Mouse (Mus musculus) limb, embryonic 12.5 days (tissue): Measurements from ENCODE around the gene Spata22. TPM values are rescaled to one million over a fixed set of nuclear protein-coding genes. Genes with fewer than 3 reads are reported as not detected.

Source experiments
- ATAC-seq: fragments of 200-750 bp; cut with Nextera tagmentation; 2 replicates; pipeline ENCODE4 v1.8.0; 2017; ENCODE audit warnings: low read depth, moderate TSS enrichment; ENCODE audit not compliant: insufficient number of reproducible peaks, insufficient read depth, low FRiP score, low TSS enrichment
- H3K27ac ChIP-seq: fragments of 300-500 bp; sonication (generic); 2 replicates; pipeline ENCODE4 v1.5.1; 2016; ENCODE audit warnings: mild to moderate bottlenecking, moderate library complexity
- H3K27me3 ChIP-seq: fragments of 300-500 bp; sonication (generic); 2 replicates; pipeline ENCODE4 v1.6.1; 2016; ENCODE audit warnings: mild to moderate bottlenecking, moderate library complexity
- H3K36me3 ChIP-seq: fragments of 300-500 bp; sonication (generic); 2 replicates; pipeline ENCODE4 v1.6.1; 2016; ENCODE audit warnings: mild to moderate bottlenecking, moderate library complexity
- H3K4me1 ChIP-seq: fragments of 300-500 bp; sonication (generic); replicated peaks from 2 replicates; pipeline ENCODE4 v1.6.1; 2016
- H3K4me2 ChIP-seq: fragments of 300-500 bp; sonication (generic); 2 replicates; pipeline ENCODE4 v1.6.1; 2016; ENCODE audit warnings: mild to moderate bottlenecking, moderate library complexity
- H3K4me3 ChIP-seq: fragments of 300-500 bp; sonication (generic); replicated peaks from 2 replicates; pipeline ENCODE4 v1.5.1; 2016; ENCODE audit warnings: mild to moderate bottlenecking
- H3K9ac ChIP-seq: fragments of 300-500 bp; sonication (generic); replicated peaks from 2 replicates; pipeline ENCODE4 v1.6.1; 2016; ENCODE audit warnings: mild to moderate bottlenecking, moderate library complexity
- H3K9me3 ChIP-seq: fragments of 300-500 bp; sonication (generic); 2 replicates; pipeline ENCODE4 v1.6.1; 2016; ENCODE audit warnings: mild to moderate bottlenecking, moderate library complexity
- WGBS: fragments of 180-500 bp; shearing (Covaris S2); methylation state at CpG from one replicate; pipeline ENCODE4 v1.1.7; 2016; 5-methylcytosine and 5-hydroxymethylcytosine counted together
- polyA plus RNA-seq: library from polyadenylated mRNA; unstranded; fragments of >200 nt; fragmentation: Nextera tagmentation; extraction: Ambion mirVana; gene quantifications from 2 replicates; pipeline ENCODE4 v1.2.1, GENCODE M21; 2016

Spata22 gene
- polyA plus RNA-seq, 1 experiment from 2014 or later, result not detected

- Histone ChIP-seq H3K9ac (no peak overlapping the region), H3K9me3 (no peaks in the 10 kb centered on the region), H3K4me1 (no peaks in the 10 kb centered on the region), H3K4me3 (no peak overlapping the region), H3K27me3 (no peaks in the 10 kb centered on the region), H3K36me3 (no peaks in the 10 kb centered on the region), H3K27ac (no peak overlapping the region), H3K4me2 (no peak overlapping the region)
- no peak for ATAC-seq
- 70% methylated on average over 9 of the region's 9 CpGs for WGBS
These were observed 5.4 kb upstream of the Spata22 start for GRCm38 (mm10) chr11:73323906-73324830.

- peak overlapping the region; percentile 35 for H3K4me2 ChIP-seq
- no peaks in the 10 kb centered on the region for H3K4me1 ChIP-seq
- H3K27me3 ChIP-seq, result no peaks in the 10 kb centered on the region
- H3K36me3 ChIP-seq, result no peaks in the 10 kb centered on the region
- WGBS, result 31% methylated on average over 12 of the region's 12 CpGs
- no peaks in the 10 kb centered on the region for H3K9me3 ChIP-seq
- H3K4me3 ChIP-seq, result no peak overlapping the region
- no peak overlapping the region for H3K27ac ChIP-seq
- no peak for ATAC-seq
- no peak overlapping the region for H3K9ac ChIP-seq
These were observed 3.1 kb upstream of the Spata22 start for GRCm38 (mm10) chr11:73326485-73326886.

GRCm38 (mm10) chr11:73327361-73327760 lies 2.2 kb upstream of the Spata22 start:
- Histone ChIP-seq H3K4me3 (no peak overlapping the region), H3K9ac (no peak overlapping the region), H3K9me3 (no peaks in the 10 kb centered on the region), H3K27ac (no peak overlapping the region), H3K4me2 (no peak overlapping the region), H3K4me1 (no peaks in the 10 kb centered on the region), H3K27me3 (no peaks in the 10 kb centered on the region), H3K36me3 (no peaks in the 10 kb centered on the region)
- ATAC-seq, result no peak
- 73% methylated on average over 4 of the region's 4 CpGs for WGBS

GRCm38 (mm10) chr11:73333357-73333756 lies 3.8 kb downstream of the Spata22 start:
- ATAC-seq, result no peak

GRCm38 (mm10) chr11:73336919-73337318 lies 7.4 kb downstream of the Spata22 start:
- Histone ChIP-seq H3K27ac (no peak overlapping the region), H3K4me2 (no peak overlapping the region), H3K9ac (no peak overlapping the region), H3K36me3 (no peaks in the 10 kb centered on the region), H3K4me1 (no peaks in the 10 kb centered on the region), H3K9me3 (no peaks in the 10 kb centered on the region), H3K4me3 (no peak overlapping the region), H3K27me3 (no peaks in the 10 kb centered on the region)
- 73% methylated on average over 4 of the region's 4 CpGs for WGBS
- no peak for ATAC-seq

More at GRCm38 (mm10) chr11:73333357-73333756, 3.8 kb downstream of the Spata22 start:
- 72% methylated on average over 2 of the region's 2 CpGs for WGBS
- Histone ChIP-seq H3K27ac (no peak overlapping the region), H3K4me2 (no peak overlapping the region), H3K4me1 (no peaks in the 10 kb centered on the region), H3K36me3 (no peaks in the 10 kb centered on the region), H3K4me3 (no peak overlapping the region), H3K27me3 (no peaks in the 10 kb centered on the region), H3K9me3 (no peaks in the 10 kb centered on the region), H3K9ac (no peak overlapping the region)

GRCm38 (mm10) chr11:73350483-73350882 lies 20.9 kb downstream of the Spata22 start, which contains the start of gene Olfr20:
Gene Olfr20 (plus strand): TSS chr11:73350783.
- 58% methylated on average over 3 of the region's 3 CpGs for WGBS
- Histone ChIP-seq H3K27ac (no peak within 1 kb of the TSS), H3K36me3 (no peaks in the 10 kb centered on the region), H3K4me1 (no peaks in the 10 kb centered on the region), H3K4me2 (no peak within 1 kb of the TSS), H3K4me3 (no peak within 1 kb of the TSS), H3K27me3 (no peaks in the 10 kb centered on the region), H3K9ac (no peak within 1 kb of the TSS), H3K9me3 (no peaks in the 10 kb centered on the region)
- ATAC-seq, result no peak

GRCm38 (mm10) chr11:73370946-73371345 lies 41.4 kb downstream of the Spata22 start, which contains the start of gene Olfr376:
Gene Olfr376 (plus strand): TSS chr11:73371246.
- no peak within 1 kb of the TSS for H3K4me2 ChIP-seq
- no peaks in the 10 kb centered on the region for H3K36me3 ChIP-seq
- H3K9me3 ChIP-seq, result no peaks in the 10 kb centered on the region
- WGBS, result 75% methylated on average over 2 of the region's 2 CpGs
- no peak for ATAC-seq
- H3K9ac ChIP-seq, result no peak within 1 kb of the TSS
- H3K27me3 ChIP-seq, result no peaks in the 10 kb centered on the region
- no peak within 1 kb of the TSS for H3K4me3 ChIP-seq
- no peak within 1 kb of the TSS for H3K27ac ChIP-seq
- no peaks in the 10 kb centered on the region for H3K4me1 ChIP-seq

GRCm38 (mm10) chr11:73395374-73395773 lies 65.8 kb downstream of the Spata22 start:
- 0 out of 2 replicates have a peak, but pooled peaks cover 5% of the 10 kb centered on the region for H3K9me3 ChIP-seq
- no peaks in the 10 kb centered on the region for H3K36me3 ChIP-seq
- WGBS, result 65% methylated on average over 4 of the region's 4 CpGs
- H3K4me1 ChIP-seq, result no peaks in the 10 kb centered on the region
- no peak overlapping the region for H3K4me2 ChIP-seq
- no peaks in the 10 kb centered on the region for H3K27me3 ChIP-seq
- ATAC-seq, result no peak
- H3K4me3 ChIP-seq, result no peak overlapping the region
- H3K27ac ChIP-seq, result no peak overlapping the region
- no peak overlapping the region for H3K9ac ChIP-seq

Other genes with a start within 250 kb of the Spata22 start
- gene Itgae, start 239.2 kb upstream of the Spata22 start, polyA plus RNA-seq, result 0.64 and 0.65 TPM in 2 replicates
- 19.7 and 21.6 TPM in 2 replicates for gene Haspin, start 191.4 kb upstream of the Spata22 start, polyA plus RNA-seq
- 0.21 and 0.26 TPM in 2 replicates for gene P2rx5, start 169.3 kb upstream of the Spata22 start, polyA plus RNA-seq
- gene Emc6, start 152.7 kb upstream of the Spata22 start, polyA plus RNA-seq, result 99.3 and 101 TPM in 2 replicates
- 211 and 215 TPM in 2 replicates for gene Tax1bp3, start 152.7 kb upstream of the Spata22 start, polyA plus RNA-seq
- gene Ctns, start 130.7 kb upstream of the Spata22 start, polyA plus RNA-seq, result 23.4 and 24.9 TPM in 2 replicates
- 1.6 and 2.3 TPM in 2 replicates for gene Shpk, start 130.3 kb upstream of the Spata22 start, polyA plus RNA-seq
- 0.08 TPM in 1 of 2 replicates, not detected in the other for gene Trpv1, start 95.4 kb upstream of the Spata22 start, polyA plus RNA-seq
- gene Trpv3, start 62.4 kb upstream of the Spata22 start, polyA plus RNA-seq, result 0.05 and 0.11 TPM in 2 replicates
- 0.44 and 0.53 TPM in 2 replicates for gene Aspa, start 145 bp upstream of the Spata22 start, polyA plus RNA-seq
- gene Gm49340, start within 50 bp of the Spata22 start, polyA plus RNA-seq, result not detected in 2 replicates
- gene Olfr20, start 21.0 kb downstream of the Spata22 start, polyA plus RNA-seq, result not detected in 2 replicates
- gene Olfr376, start 41.5 kb downstream of the Spata22 start, polyA plus RNA-seq, result not detected in 2 replicates
- not detected in 2 replicates for gene Olfr1, start 69.9 kb downstream of the Spata22 start, polyA plus RNA-seq
- gene Olfr378, start 98.7 kb downstream of the Spata22 start, polyA plus RNA-seq, result not detected in 2 replicates
- gene Olfr380, start 127.8 kb downstream of the Spata22 start, polyA plus RNA-seq, result not detected in 2 replicates
- gene Olfr381, start 161.9 kb downstream of the Spata22 start, polyA plus RNA-seq, result not detected in 2 replicates
- not detected in 2 replicates for gene Olfr382, start 187.5 kb downstream of the Spata22 start, polyA plus RNA-seq